Mouse (Mus musculus) embryonic stem cell, embryonic (primary cell): Measurements from ENCODE around the gene Tcte2.

Experiments used
- CTCF ChIA-PET, 4 experiments: fragments of 300-600 bp in 2 of 4; fragments of 350-600 bp in 2 of 4; sonication (Branson Sonifier 250); formaldehyde crosslinking; loops; one replicate each; lab custom pipeline; 2022; ENCODE audit warnings: inconsistent platforms in 2 of 4; lab: Charles Lee
- POLR2A ChIA-PET, 4 experiments: fragments of 300-600 bp in 2 of 4; fragments of 350-600 bp in 2 of 4; sonication (Branson Sonifier 250); formaldehyde crosslinking; loops; one replicate each; lab custom pipeline; 2022; ENCODE audit warnings: antibody characterized with exemption in 4 of 4, inconsistent platforms in 1 of 4; lab: Charles Lee

Gene Tcte2

GRCm38 (mm10) chr17:13712116-13712515 lies 49.5 kb downstream of the Tcte2 start:
- CTCF ChIA-PET: no interaction called here

GRCm38 (mm10) chr17:13711173-13711572 lies 50.5 kb downstream of the Tcte2 start:
- POLR2A ChIA-PET: interaction anchor here in 2 of 4 experiments (0.6 to 3.1 kb wide), 5 partner anchors 11 to 49 kb away, joined by 3 to 15 read pairs (median 3); no protein-coding TSS in a partner anchor
- CTCF ChIA-PET: no interaction called here

More at GRCm38 (mm10) chr17:13712116-13712515, 49.5 kb downstream of the Tcte2 start:
- POLR2A ChIA-PET: interaction anchor here in 2 of 4 experiments (1.7 to 2.4 kb wide), 2 partner anchors 12 to 29 kb away, joined by 7 to 15 read pairs; no protein-coding TSS in a partner anchor

GRCm38 (mm10) chr17:13705481-13705921 lies 56.1 kb downstream of the Tcte2 start:
- CTCF ChIA-PET: no interaction called here
- POLR2A ChIA-PET: interaction anchor here in 2 of 4 experiments (1.3 to 2.2 kb wide), 5 partner anchors 9 to 25 kb away, joined by 3 to 14 read pairs (median 4); no protein-coding TSS in a partner anchor

DNA sequence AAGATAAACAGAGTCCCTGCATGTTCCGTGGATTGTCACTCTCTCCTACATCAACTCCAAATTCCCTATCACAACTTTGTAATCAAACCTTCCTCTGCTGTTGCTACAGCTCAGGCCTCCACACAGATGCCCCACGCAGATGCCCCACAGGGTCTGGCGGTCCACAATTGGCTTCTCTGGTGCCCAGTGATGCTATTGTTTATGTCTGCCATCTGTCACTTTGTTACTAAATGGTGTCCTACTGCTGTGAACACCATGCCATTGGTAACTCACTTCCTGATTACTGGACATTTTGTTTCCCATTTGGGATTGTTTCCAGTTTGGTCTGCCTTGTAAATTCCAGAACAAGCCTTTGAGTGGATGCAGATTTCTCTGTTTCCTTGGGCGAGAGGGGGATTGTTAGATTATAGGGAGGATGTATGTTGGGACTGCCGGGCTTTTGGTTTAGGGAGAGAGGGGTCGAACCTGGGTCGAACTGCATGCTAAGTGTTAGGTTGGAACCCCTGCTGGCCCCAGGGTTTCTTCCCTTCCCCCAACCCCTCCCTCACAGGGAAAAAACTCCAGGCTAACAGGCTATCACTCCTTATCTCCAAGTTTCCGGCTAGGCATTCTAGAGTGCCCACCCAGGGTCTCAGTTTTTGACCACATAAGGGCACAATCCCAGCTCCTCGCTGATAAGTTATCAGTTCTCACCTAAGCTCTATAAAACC lies 57.9 kb downstream of the Tcte2 start:
- ChIA-PET POLR2A (interaction anchor here in 3 of 4 experiments (1.0 to 2.2 kb wide), 8 partner anchors 10 to 59 kb away, joined by 4 to 14 read pairs (median 6); no protein-coding TSS in a partner anchor), CTCF (interaction anchor here in 1 of 4 experiments (0.7 kb wide), 1 partner anchor 1292 kb away, joined by 3 read pairs; no protein-coding TSS in a partner anchor)

- ChIA-PET CTCF (interaction anchor here in 3 of 4 experiments (0.9 to 2.2 kb wide), 6 partner anchors 12 to 134 kb away, joined by 3 to 8 read pairs (median 4); no protein-coding TSS in a partner anchor), POLR2A (interaction anchor here (0.7 to 3.2 kb wide), 30 partner anchors 9 to 154 kb away, joined by 3 to 66 read pairs (median 4); partner anchors contain the start of gene Afdn (in 1 of the 4))
Observed at GRCm38 (mm10) chr17:13700131-13701016, 61.3 kb downstream of the Tcte2 start.

DNA sequence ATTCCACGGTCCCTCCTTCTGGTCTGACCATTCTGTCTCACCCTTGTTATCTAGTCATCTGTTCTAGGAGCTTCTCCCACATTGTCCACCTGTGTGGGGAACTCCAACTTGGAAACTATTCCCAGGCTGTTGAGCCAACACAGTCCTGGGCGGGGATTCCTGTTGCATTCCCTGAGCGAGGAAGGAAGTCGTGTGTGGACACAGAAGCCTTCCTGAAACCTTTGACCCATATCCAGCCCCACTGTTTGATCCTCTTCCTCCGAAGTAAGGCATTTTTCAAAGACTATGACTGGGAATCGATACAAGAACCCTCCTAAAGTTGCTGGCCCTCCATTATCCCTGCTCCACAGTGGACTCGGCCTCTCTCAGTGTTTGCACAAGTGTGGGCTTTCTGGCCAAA lies 61.9 kb downstream of the Tcte2 start:
- POLR2A ChIA-PET: interaction anchor here in 3 of 4 experiments (0.6 to 3.2 kb wide), 27 partner anchors 9 to 1652 kb away, joined by 3 to 66 read pairs (median 5); partner anchors contain the start of gene Afdn (in 1 of the 3)
- CTCF ChIA-PET: interaction anchor here (0.5 to 2.2 kb wide), 6 partner anchors 16 to 133 kb away, joined by 3 to 8 read pairs (median 4); no protein-coding TSS in a partner anchor

DNA sequence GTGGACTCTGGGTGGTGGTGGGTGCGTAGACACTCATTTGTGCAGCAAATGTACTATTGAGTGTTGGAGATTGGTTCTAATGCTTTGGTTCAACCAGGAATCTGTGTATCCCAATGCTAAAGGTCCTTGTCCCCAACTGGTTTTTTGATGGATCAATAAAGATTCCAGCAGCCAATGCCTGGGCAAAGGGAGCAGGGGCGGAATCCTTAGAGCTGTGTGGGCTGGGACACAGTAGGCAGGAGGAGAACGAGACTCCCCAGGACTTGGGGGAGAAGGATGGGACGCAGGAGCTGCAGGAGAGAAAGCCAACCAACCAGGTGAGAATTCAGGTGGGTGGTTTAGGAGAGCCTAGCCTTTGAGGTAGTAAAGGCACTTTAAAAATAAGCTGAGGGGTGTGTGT lies 63.4 kb downstream of the Tcte2 start:
- CTCF ChIA-PET: no interaction called here
- POLR2A ChIA-PET: interaction anchor here in 3 of 4 experiments (0.9 to 3.5 kb wide), 6 partner anchors 11 to 33 kb away, joined by 3 to 18 read pairs (median 11); no protein-coding TSS in a partner anchor

GRCm38 (mm10) chr17:13697646-13698045 lies 64.0 kb downstream of the Tcte2 start:
- POLR2A ChIA-PET: interaction anchor here in 3 of 4 experiments (0.9 to 3.5 kb wide), 7 partner anchors 11 to 39 kb away, joined by 3 to 18 read pairs (median 8); no protein-coding TSS in a partner anchor

DNA sequence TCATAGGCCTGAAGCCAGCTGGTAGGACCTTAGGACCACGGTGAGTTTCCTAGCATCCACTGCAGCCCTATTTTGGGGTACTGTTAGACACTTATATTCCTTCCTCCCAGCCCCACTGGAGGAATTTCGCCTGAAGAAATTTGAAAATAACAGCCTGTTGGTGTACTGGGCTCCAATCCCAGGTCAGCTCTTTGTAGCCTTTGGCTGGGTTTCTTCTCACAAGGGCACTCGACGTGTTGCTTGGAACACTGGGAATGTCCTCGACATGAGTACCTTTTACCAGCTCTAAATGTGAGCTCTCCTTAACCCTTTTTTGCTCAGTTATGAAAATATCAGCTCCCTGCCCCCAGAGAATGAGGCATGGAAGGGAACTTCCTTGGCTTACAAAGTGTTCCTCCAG lies 65.7 kb downstream of the Tcte2 start:
- ChIA-PET CTCF (interaction anchor here in 1 of 4 experiments (1.9 kb wide), 1 partner anchor 13 kb away, joined by 7 read pairs; no protein-coding TSS in a partner anchor), POLR2A (interaction anchor here in 3 of 4 experiments (0.6 to 3.5 kb wide), 9 partner anchors 10 to 54 kb away, joined by 4 to 18 read pairs (median 7); no protein-coding TSS in a partner anchor)

More at GRCm38 (mm10) chr17:13697646-13698045, 64.0 kb downstream of the Tcte2 start:
- CTCF ChIA-PET: interaction anchor here in 1 of 4 experiments (1.9 kb wide), 1 partner anchor 15 kb away, joined by 7 read pairs; no protein-coding TSS in a partner anchor

DNA sequence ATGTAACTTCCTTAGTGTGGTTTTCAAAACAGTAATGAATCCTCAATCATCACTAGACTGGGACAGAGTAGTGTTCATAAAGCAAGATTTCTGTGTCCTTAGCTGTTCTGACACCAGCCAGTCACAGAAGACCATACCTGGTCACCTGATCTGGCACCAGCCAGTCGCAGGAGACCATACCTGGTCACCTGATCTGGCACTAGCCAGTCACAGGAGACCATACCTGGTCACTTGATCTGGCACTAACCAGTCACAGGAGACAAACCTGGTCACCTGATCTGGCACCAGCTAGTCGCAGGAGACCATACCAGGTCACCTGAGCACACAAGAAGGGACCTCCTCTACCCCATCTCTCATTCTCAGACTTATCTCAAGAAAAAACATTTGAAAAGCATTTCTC lies 66.4 kb downstream of the Tcte2 start:
- POLR2A ChIA-PET: interaction anchor here in 3 of 4 experiments (0.5 to 3.5 kb wide), 10 partner anchors 10 to 470 kb away, joined by 3 to 18 read pairs (median 6); no protein-coding TSS in a partner anchor
- CTCF ChIA-PET: no interaction called here

GRCm38 (mm10) chr17:13694181-13694580 lies 67.4 kb downstream of the Tcte2 start:
- ChIA-PET CTCF (no interaction called here), POLR2A (interaction anchor here in 3 of 4 experiments (1.1 to 3.8 kb wide), 9 partner anchors 9 to 35 kb away, joined by 3 to 32 read pairs (median 6); no protein-coding TSS in a partner anchor)

DNA sequence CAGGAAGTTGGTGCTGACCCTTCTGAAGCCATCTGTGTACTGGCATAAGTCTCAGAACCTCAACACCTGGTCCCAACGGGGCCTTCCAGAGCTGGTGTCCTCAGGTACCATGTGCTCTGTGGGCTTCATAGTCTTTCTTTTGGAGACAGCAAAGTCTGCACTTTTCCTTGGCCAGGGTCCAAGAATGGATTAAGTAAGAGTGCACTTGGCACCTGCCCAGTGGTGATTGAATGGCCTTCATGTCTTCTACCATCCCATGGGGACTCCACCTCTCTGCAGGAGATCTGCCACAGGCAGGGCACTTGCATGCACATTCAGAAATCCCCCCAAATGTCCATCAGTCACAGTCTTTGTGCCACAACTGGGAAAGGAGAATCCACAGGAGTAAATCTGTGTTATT lies 74.0 kb downstream of the Tcte2 start:
- CTCF ChIA-PET: no interaction called here
- POLR2A ChIA-PET: interaction anchor here in 2 of 4 experiments (0.9 to 2.4 kb wide), 6 partner anchors 11 to 74 kb away, joined by 3 to 10 read pairs (median 6); partner anchors contain the start of gene Tcte2 (in 1 of the 2)

- ChIA-PET POLR2A (interaction anchor here in 2 of 4 experiments (0.6 to 1.9 kb wide), 5 partner anchors 10 to 75 kb away, joined by 3 to 6 read pairs (median 4); partner anchors contain the start of gene Tcte2 (in 1 of the 2)), CTCF (no interaction called here)
Observed at GRCm38 (mm10) chr17:13687086-13687485, 74.5 kb downstream of the Tcte2 start.

DNA sequence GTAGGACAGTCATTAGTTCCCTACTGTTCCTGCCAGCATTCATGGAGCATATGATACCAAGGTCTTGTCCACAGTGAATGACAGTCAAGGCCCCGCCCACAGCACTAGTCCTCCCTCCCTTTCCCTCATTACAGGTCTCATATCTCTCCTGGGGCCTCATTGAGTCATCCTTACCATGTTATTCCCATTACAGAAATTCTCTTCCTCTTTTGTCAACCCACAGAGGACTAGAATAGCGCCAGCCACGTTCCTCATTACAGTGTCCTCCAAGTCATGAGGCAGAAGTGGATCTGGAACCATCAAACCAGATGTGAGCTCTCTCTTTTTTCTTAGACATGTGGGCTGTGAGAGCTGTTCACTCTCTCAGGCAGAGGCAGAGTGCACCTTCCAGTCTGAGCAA lies 76.0 kb downstream of the Tcte2 start:
- ChIA-PET CTCF (no interaction called here), POLR2A (interaction anchor here in 2 of 4 experiments (0.5 to 2.1 kb wide), 8 partner anchors 10 to 169 kb away, joined by 3 to 11 read pairs (median 4); partner anchors contain the start of gene Tcte2 (in 1 of the 2))

GRCm38 (mm10) chr17:13684256-13684655 lies 77.4 kb downstream of the Tcte2 start:
- CTCF ChIA-PET: interaction anchor here in 2 of 4 experiments (0.6 to 3.9 kb wide), 9 partner anchors 9 to 453 kb away, joined by 3 to 24 read pairs (median 4); no protein-coding TSS in a partner anchor
- POLR2A ChIA-PET: interaction anchor here (0.5 to 5.5 kb wide), 78 partner anchors 8 to 916 kb away, joined by 3 to 326 read pairs (median 5); partner anchors contain the start of genes Tcte2 (in 2 of the 4), Afdn (in 1 of the 4), Dact2 (in 1 of the 4) and Mrpl18 (in 1 of the 4)

DNA sequence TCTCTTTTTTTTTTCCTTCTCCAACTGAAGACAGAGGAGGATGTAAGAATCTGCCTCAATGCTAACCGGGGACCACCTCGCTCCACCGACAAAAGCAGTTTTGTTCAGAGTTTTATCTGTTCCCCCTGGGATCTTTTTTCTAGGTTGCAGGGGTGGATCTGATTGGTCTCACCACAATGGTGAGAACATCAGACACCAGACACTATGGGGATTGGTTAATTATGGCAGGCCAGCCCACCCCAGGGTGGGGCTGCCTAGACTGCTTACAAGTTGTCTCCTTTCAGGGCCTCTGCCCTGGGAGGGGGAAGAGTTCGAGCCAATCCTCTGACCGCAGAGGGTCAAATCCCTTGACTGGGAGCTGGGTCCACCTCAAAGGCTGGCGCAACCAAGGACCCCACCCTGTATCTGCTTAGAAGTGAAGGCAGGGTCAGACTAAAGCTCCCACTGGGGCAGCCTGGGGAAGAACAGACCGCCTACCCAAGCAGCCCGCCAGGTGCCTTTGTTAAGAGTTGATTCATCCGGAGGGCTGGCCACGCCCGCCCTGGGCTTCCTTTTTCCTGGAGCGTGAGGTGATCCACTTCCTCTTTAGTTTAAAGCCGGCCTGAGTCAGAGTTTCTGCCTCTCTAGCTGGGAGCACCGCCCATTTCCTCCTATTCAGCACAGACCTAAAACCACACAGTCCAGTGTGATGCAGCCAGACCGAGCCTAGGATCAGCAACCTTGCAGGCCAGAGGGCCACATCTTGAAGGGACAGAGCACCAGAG lies 78.0 kb downstream of the Tcte2 start:
- CTCF ChIA-PET: interaction anchor here in 2 of 4 experiments (0.6 to 3.9 kb wide), 12 partner anchors 9 to 767 kb away, joined by 3 to 24 read pairs (median 4); partner anchors contain the start of gene Mrpl18 (in 1 of the 2)
- POLR2A ChIA-PET: interaction anchor here (0.5 to 5.5 kb wide), 86 partner anchors 8 to 915 kb away, joined by 3 to 326 read pairs (median 5); partner anchors contain the start of genes Afdn (in 2 of the 4), Tcte2 (in 2 of the 4), Dact2 (in 1 of the 4) and Mrpl18 (in 1 of the 4)
